Mouse (Mus musculus) gastrocnemius, postnatal 25 days (tissue): ENCODE results near the gene Cpe. TPM values are rescaled to one million over a fixed set of nuclear protein-coding genes. Genes with fewer than 3 reads are reported as not detected.
A peak's percentile ranks its signal among the peaks of the same experiment; 100 is the strongest.

ENCODE experiments used
- DNase-seq: peaks from one replicate; pipeline ENCODE4 v3.0.0; 2022
- long read RNA-seq, 2 experiments: library from polyadenylated mRNA; stranded (forward); transcript quantifications; one replicate each; pipeline ENCODE4 v2.0.0; 2021
- total RNA-seq, 2 experiments: library from RNA; stranded (reverse); gene quantifications; 1 replicate in 1 of 2; 2 replicates in 1 of 2; pipeline ENCODE4 v1.2.3; 2021

Cpe gene
- 100 to 1,000 TPM; 193 to 218 TPM for total RNA-seq
- long read RNA-seq, experiment 1, transcript Cpe-201 (9 exons, 2,117 nt): major isoform, 236 of 271 reads
- long read RNA-seq, experiment 1, partial matches to known transcripts: 10 of 271 reads
- long read RNA-seq, experiment 1, other reads (novel, unspliced or antisense): 25 of 271 reads
- long read RNA-seq, experiment 2, transcript Cpe-201 (9 exons, 2,117 nt): major isoform, 310 of 337 reads
- long read RNA-seq, experiment 2, partial matches to known transcripts: 19 of 337 reads
- long read RNA-seq, experiment 2, other reads (novel, unspliced or antisense): 8 of 337 reads

- peak; percentile 79 for DNase-seq
Observed at GRCm38 (mm10) chr8:64692651-64693201, at the start of gene Cpe. TSS of gene Cpe (minus strand) at chr8:64693054.

- DNase-seq: no peak
Observed at GRCm38 (mm10) chr8:64740547-64741211, 47.8 kb upstream of the Cpe start.

GRCm38 (mm10) chr8:64738916-64739315 is 46.1 kb upstream of the Cpe start:
- DNase-seq: no peak

GRCm38 (mm10) chr8:64736767-64737323 is 44.0 kb upstream of the Cpe start:
- DNase-seq: no peak

GRCm38 (mm10) chr8:64735161-64735560 is 42.3 kb upstream of the Cpe start:
- no peak for DNase-seq

GRCm38 (mm10) chr8:64733271-64733943 is 40.6 kb upstream of the Cpe start, which contains the start of gene Msmo1:
TSS of gene Msmo1 (minus strand) at chr8:64733792.
- peak; percentile 98 for DNase-seq

GRCm38 (mm10) chr8:64732596-64732995 is 39.7 kb upstream of the Cpe start:
- no peak for DNase-seq

GRCm38 (mm10) chr8:64728156-64728555 is 35.3 kb upstream of the Cpe start:
- DNase-seq: no peak

- no peak for DNase-seq
Observed at GRCm38 (mm10) chr8:64726190-64726695, 33.4 kb upstream of the Cpe start.

GRCm38 (mm10) chr8:64723206-64723605 is 30.4 kb upstream of the Cpe start:
- no peak for DNase-seq

GRCm38 (mm10) chr8:64717868-64718267 is 25.0 kb upstream of the Cpe start:
- no peak for DNase-seq

- DNase-seq: no peak
Observed at GRCm38 (mm10) chr8:64712499-64712898, 19.6 kb upstream of the Cpe start.

GRCm38 (mm10) chr8:64711544-64711943 is 18.7 kb upstream of the Cpe start:
- no peak for DNase-seq

GRCm38 (mm10) chr8:64707481-64707880 is 14.6 kb upstream of the Cpe start:
- DNase-seq: no peak

- DNase-seq: no peak
Observed at GRCm38 (mm10) chr8:64703191-64703590, 10.3 kb upstream of the Cpe start.

GRCm38 (mm10) chr8:64691591-64692401 is 1.1 kb downstream of the Cpe start:
- DNase-seq: no peak

GRCm38 (mm10) chr8:64690845-64691244 is 2.0 kb downstream of the Cpe start:
- no peak for DNase-seq

GRCm38 (mm10) chr8:64690306-64690705 is 2.5 kb downstream of the Cpe start:
- DNase-seq: no peak

GRCm38 (mm10) chr8:64688741-64689140 is 4.1 kb downstream of the Cpe start:
- DNase-seq: no peak

- peak; percentile 19 for DNase-seq
Observed at GRCm38 (mm10) chr8:64688161-64688560, 4.7 kb downstream of the Cpe start.

- no peak for DNase-seq
Observed at GRCm38 (mm10) chr8:64682501-64682900, 10.4 kb downstream of the Cpe start.
